Mouse (Mus musculus): ENCODE results near the gene Hapln3. TPM values are rescaled to one million over a fixed set of nuclear protein-coding genes. Genes with fewer than 3 reads are reported as not detected.

Gene Hapln3
- 0.69 and 2.1 TPM in 2 replicates for polyA plus RNA-seq (2021; fragmentation: Nextera tagmentation)
- long read RNA-seq, experiment 1, partial matches to known transcripts = 0 of 3 reads
- long read RNA-seq, experiment 1, other reads (novel, unspliced or antisense) = 0 of 3 reads
- long read RNA-seq, experiment 2, transcript Hapln3-203 (5 exons, 3,358 nt) = major isoform, 5 of 6 reads
- long read RNA-seq, experiment 2, partial matches to known transcripts = 0 of 6 reads
- long read RNA-seq, experiment 2, other reads (novel, unspliced or antisense) = 1 of 6 reads

DNA sequence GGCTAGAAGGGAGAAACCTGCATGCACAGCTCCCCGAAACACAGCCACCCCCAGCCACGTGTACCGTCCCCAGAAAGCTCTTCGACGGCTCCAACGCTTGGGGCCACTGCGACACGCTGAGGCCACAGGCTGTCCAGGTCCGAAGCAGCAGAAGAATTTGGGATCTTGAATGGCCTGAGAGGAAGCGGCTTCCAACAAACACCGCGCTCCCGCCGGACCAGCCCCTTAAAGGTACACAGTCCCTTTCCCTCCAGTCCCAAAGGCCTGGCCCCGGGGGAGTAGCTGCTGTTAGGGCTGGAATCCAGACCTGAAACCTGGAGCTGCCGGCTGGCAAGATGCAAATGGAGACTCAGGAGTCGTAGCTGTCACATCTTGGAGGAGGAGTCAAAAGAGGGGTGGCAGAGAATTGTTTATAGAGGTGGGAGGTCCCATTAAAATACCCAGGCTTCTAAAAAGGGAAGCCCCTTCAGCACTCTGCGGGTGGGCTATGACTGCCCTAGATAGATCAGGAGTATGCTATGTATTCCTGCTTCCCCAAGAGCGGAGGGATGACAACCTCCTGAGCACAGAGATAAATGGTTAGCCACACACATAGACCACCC lies at the start of gene Hapln3:
Gene Hapln3, minus strand, starts transcription at position 176 of the 602 bp plus-strand sequence.

DNA sequence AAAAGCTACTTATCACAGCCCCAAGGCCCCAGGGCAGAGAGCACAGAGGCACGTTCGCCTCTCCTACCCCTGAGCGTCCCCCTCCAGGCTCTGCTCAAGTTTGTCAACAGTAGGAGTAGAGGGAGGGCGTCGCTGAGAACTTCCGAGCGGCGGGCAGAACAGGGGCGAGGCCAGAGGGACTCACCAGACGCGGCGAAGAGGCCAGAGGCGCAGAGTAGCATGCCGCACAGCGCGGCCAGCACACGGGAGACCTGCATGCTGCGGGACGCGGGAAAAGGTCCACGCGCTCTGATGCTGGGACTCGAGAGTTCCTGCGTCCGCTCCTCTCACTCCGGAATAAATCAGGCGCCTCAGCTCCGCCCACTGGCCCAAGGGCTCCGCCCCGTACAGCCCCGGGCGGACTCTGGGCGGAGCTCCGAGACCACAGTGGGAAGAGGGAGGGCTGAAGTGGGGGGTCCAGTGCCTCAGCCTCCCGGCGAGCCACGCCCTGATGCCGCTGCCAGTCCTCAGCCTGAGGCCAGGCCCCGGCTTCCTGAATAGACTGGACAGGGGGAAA lies 18.0 kb upstream of the Hapln3 start, which contains the start of gene Mfge8:
Gene Mfge8, minus strand, starts transcription at position 350 of the 556 bp plus-strand sequence.

Other genes starting within 250 kb of the Hapln3 start
- gene Aen, start 235.2 kb downstream of the Hapln3 start, polyA plus RNA-seq (2021; fragmentation: Nextera tagmentation) = 21.5 and 25.5 TPM in 2 replicates
- 0.82 and 1.3 TPM in 2 replicates for gene Isg20, start 217.6 kb downstream of the Hapln3 start, polyA plus RNA-seq (2021; fragmentation: Nextera tagmentation)
- 0.30 and 0.45 TPM in 2 replicates for gene Acan, start 77.5 kb downstream of the Hapln3 start, polyA plus RNA-seq (2021; fragmentation: Nextera tagmentation)
- gene Mfge8, start 18.0 kb upstream of the Hapln3 start, polyA plus RNA-seq (2021; fragmentation: Nextera tagmentation) = 175 and 208 TPM in 2 replicates
- gene Abhd2, start 142.2 kb upstream of the Hapln3 start, polyA plus RNA-seq (2021; fragmentation: Nextera tagmentation) = 50.4 and 86.0 TPM in 2 replicates